ENCODE assay signal across 28 mouse cellular contexts in the genomic region with DNA sequence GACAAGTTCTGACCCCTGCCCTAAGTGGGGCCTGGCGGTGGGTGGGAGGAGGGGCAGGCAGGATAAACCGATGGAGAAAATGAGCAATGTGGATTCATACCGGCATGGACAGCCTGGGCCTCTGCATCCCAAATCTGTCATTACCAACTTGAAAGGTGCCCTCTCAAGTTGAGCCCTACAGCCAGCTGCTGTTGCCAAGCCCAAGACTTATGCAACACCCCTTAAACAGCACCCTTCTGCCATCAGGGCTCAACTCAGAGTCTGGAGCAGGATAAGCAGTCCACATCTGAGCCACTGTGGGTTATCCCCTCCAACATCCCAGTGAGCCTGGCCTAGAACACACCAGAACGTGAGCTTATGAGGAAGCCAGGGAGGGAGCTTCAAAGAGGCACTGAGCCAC. TPM values are rescaled to one million over a fixed set of nuclear protein-coding genes. Genes with fewer than 3 reads are reported as not detected.
"Had no signal": no experiment of that assay in that cellular context is flagged by ENCODE, and none has a peak within 500 bp of the region (broad histone marks: within the 10 kb centered on the region; RNA-seq: fewer than 3 reads in every experiment).

No protein-coding gene starts in this region.

- H3K27me3 ChIP-seq: kidney, embryonic 15.5 days; limb, embryonic 12.5 days; limb, embryonic 15.5 days; midbrain, embryonic 12.5 days; midbrain, embryonic 15.5 days; neural tube, embryonic 12.5 days; neural tube, embryonic 15.5 days; stomach, embryonic 15.5 days had no signal

- H3K27ac ChIP-seq: kidney, embryonic 15.5 days; limb, embryonic 12.5 days; limb, embryonic 15.5 days; liver, embryonic 14.5 days; macrophage; midbrain, embryonic 12.5 days; midbrain, embryonic 15.5 days; neural tube, embryonic 12.5 days; neural tube, embryonic 15.5 days; stomach, embryonic 15.5 days had no signal

- H3K36me3 ChIP-seq: kidney, embryonic 15.5 days; limb, embryonic 12.5 days; limb, embryonic 15.5 days; midbrain, embryonic 12.5 days; midbrain, embryonic 15.5 days; neural tube, embryonic 12.5 days; neural tube, embryonic 15.5 days; stomach, embryonic 15.5 days had no signal

- H3K9ac ChIP-seq: kidney, embryonic 15.5 days; limb, embryonic 12.5 days; limb, embryonic 15.5 days; liver, embryonic 14.5 days; liver, postnatal 0 days; lung, embryonic 14.5 days; midbrain, embryonic 12.5 days; midbrain, embryonic 15.5 days; neural tube, embryonic 12.5 days; neural tube, embryonic 15.5 days; stomach, embryonic 15.5 days had no signal

- H3K4me3 ChIP-seq: kidney, embryonic 15.5 days; limb, embryonic 12.5 days; limb, embryonic 15.5 days; midbrain, embryonic 12.5 days; midbrain, embryonic 15.5 days; neural tube, embryonic 12.5 days; neural tube, embryonic 15.5 days; stomach, embryonic 15.5 days had no signal

- H3K9me3 ChIP-seq: kidney, embryonic 15.5 days; limb, embryonic 12.5 days; limb, embryonic 15.5 days; midbrain, embryonic 12.5 days; midbrain, embryonic 15.5 days; neural tube, embryonic 12.5 days; neural tube, embryonic 15.5 days; stomach, embryonic 15.5 days had no signal

- DNase-seq: kidney, postnatal 10 days; kidney, postnatal 36 days; layer of hippocampus, postnatal 36 days; liver, postnatal 0 days; lung, embryonic 14.5 days; right cerebral cortex, adult 18-20 months; right cerebral cortex, postnatal 14 days; right cerebral cortex, postnatal 4 days; thymus, postnatal 25 days had no signal

- H3K4me1 ChIP-seq: kidney, embryonic 15.5 days; limb, embryonic 12.5 days; limb, embryonic 15.5 days; midbrain, embryonic 12.5 days; midbrain, embryonic 15.5 days; neural tube, embryonic 12.5 days; neural tube, embryonic 15.5 days; stomach, embryonic 15.5 days had no signal

RNA-seq across cellular contexts. Expression of a gene that starts 11.0 kb away (rescaled TPM):
- polyA plus RNA-seq: macrophage had no signal

RNA-seq across cellular contexts. Expression of a gene that starts 51.5 kb away (rescaled TPM):
- total RNA-seq: layer of hippocampus, adult 8-10 months; layer of hippocampus, postnatal 10 days; layer of hippocampus, postnatal 36 days; left cerebral cortex, adult 8-10 months; left cerebral cortex, postnatal 14 days; left cerebral cortex, postnatal 4 days; megakaryocyte, adult 5-6 weeks had no signal
- polyA plus RNA-seq: kidney, embryonic 15.5 days; limb, embryonic 12.5 days; limb, embryonic 15.5 days; liver, embryonic 11.5 days; liver, embryonic 14.5 days; liver, postnatal 0 days; lung, embryonic 14.5 days; lung, postnatal 0 days; macrophage; midbrain, embryonic 12.5 days; midbrain, embryonic 15.5 days; neural tube, embryonic 12.5 days; neural tube, embryonic 15.5 days; stomach, embryonic 15.5 days; thymus, postnatal 0 days had no signal
